Mouse (Mus musculus): ENCODE measurements at regions not wholly inside any gene's neighbourhood (a gene's known extent, or its start where the extent isn't known, plus 50 kb on each side); places are given as distances from the start of the nearest gene placed in this dataset.

DNA sequence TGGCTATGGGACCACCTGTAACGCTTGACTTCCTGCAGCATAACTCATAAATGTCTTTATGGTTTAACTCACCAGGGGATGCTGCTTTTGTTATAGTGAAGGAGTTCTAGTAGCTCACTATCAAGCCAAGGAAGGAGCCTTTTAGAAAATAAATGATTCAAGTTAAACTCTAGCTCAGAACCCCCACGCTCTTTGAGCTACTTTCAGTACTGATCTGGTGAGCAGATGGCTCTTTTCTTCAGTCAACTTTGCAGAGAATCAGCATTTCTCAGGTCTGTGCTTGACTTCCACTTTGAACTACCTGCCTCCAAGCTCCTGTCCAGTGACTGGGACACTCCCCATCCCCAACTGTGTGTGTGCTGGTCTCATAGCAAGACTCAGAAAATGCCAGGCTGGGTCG lies 694.3 kb upstream of the Tmpo start:
- no peak for DNase-seq

DNA sequence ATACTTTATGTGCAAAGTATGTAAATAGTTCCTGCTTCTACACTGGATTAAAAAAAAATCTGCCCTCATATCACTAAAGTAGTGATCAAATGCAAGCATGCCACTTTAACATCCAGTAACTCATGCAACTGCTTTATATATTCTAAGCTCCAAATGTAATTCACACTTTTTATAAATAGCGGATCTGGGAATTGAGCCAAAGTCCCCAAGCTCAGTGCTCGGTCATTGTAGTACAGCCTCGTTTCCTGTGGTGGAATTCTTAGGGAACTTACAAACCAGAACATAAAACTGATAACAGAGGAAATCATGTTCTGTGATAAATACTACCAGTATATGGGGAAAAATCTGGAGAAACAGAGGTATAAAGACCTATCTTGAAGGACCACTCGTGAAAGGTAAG lies 690.1 kb upstream of the Tmpo start:
- DNase-seq = no peak

DNA sequence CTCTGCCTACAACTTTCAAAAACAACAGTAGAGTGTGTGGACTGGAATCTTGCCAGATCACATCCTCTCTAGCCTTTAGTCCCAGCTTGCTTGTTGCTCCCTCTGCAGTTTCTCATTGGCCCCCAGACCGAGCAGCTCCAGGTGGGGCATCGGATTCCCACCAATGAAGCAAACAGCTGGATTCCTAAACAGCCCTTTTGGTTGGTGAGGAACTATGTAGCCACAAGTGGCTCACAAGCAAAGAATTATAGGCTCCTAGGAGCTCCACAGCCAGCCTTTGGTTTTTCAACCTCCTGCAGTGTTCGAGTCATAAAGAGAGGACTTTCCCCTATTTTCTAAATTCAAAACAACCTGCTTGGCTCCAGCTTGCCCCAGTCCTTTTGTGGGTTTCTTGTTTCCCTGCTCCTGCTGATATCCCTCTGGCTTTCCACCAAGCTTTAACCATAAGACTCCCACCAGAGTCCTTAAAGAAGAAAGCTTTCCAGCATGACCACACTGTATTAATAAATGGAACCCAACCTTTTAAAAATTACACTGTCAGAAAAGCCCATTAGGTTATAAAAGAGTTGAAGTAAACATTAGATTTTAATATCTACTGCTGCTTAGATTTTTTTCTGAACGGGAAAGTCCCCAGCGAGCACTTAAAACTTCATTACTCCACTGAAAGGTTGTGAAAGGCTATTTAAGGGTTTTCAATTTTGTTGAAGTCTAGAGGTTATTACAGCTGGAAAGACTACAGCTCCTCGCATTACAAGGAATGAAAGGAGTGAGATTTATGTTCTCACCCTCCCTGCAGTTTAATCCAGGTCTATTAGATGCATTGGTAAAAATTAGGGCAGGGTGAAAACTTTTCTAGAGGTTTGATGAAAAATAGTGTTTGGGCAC lies 677.8 kb upstream of the Tmpo start:
- DNase-seq = no peak

DNA sequence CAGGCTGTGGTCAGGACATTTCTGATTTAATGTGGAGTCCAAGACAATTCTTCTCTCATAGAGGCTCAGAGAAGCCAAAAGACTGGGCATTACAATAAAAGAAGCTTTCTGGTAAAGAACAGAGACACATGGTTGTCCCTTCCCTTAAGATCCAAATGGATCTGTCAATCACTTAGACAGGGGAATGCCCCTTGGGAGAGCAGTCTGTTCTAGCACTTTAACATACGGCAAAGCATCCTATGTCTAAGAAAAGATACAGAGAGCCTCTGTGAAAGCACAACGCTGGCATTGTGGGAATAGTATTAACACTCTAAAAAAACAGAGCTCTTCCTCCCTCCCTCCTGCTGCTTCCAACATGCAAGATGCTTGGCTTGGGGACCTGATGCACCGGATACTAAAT lies 646.0 kb upstream of the Tmpo start:
- DNase-seq = no peak

DNA sequence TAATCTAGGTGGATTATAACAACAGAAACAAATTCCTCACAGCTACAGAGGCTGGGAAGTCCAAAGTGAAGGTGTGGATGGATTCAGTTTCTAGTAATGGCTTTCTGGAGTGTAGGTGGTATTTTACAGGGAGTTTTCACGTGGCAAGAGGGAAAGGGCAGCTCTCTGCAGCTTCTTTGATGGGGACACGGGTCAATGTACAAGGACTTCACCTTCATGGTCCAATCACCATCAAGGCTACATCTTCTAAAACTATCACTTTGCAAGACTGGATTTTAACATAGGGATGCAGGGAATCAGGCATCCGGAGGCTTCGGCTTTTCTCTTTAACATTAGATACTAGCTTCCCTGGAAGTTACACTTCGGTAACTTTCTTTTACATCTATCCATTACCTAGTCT lies 642.4 kb upstream of the Tmpo start:
- no peak for DNase-seq

DNA sequence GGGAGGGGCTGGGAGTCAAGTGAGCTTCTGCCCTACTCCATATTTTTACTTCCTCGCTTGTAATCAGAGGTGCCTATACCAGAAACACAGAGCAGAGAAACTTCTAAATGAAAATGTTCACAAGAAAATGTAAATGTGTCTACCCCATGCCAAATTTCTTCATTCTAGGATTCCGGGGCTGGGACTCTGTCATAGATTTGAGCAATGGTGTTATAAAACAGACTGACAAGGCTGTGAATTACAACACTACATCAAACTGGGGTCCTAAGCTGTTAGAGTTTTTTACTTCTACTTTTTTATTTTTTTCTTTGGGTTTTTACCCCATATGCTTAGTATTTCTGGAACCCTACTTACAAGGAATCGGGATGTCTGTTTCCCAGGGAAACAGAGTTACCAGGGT lies 623.8 kb upstream of the Tmpo start:
- DNase-seq = no peak

All from kidney, adult 18-20 months (tissue).